Mouse (Mus musculus): ENCODE measurements around the gene Mindy4.

Mindy4 gene

DNA sequence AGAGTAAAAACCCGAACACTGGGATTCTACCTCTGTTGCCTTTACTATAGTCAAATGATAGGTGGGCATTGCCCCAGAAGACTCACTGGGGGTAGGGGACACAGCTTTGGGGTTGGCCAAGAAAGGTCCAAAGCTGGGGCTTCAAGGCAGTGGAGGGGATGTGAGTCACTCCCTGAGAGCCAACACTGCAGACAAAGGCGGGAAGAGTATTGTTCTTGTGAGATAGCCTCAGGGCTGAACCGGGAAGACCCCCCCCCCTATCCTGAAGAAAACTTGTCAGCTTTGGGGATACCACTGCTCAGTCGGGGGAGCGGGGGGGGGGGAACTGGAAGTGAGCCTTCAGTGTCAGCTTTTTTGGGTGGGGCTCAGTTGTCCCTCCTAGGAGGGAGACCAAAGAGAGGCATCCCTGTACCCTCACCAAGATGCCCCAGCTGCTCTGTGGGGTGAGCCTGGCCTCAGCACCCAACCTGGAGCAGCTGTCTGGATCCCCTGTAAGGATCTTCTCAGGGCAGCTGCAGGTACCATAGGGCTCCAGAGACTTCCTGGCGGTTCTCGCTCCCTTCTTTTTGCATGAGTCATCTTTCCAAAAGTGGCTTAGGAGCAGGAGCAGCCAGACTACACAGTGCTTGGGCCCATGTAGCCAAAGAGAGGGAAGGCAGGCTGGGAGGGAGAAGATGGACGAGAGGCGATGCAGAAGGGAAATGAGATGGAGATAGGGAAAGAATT, 141.3 kb downstream of the Mindy4 start:
- DNase-seq = no peak

- DNase-seq = no peak
Observed at GRCm38 (mm10) chr6:55345264-55345663, 142.1 kb downstream of the Mindy4 start.

- DNase-seq = no peak
Observed at GRCm38 (mm10) chr6:55346491-55346890, 143.3 kb downstream of the Mindy4 start.

- peak; percentile 35 for DNase-seq
Observed at GRCm38 (mm10) chr6:55347711-55348571, 144.8 kb downstream of the Mindy4 start.

GRCm38 (mm10) chr6:55349231-55349630, 146.0 kb downstream of the Mindy4 start:
- DNase-seq = no peak

DNA sequence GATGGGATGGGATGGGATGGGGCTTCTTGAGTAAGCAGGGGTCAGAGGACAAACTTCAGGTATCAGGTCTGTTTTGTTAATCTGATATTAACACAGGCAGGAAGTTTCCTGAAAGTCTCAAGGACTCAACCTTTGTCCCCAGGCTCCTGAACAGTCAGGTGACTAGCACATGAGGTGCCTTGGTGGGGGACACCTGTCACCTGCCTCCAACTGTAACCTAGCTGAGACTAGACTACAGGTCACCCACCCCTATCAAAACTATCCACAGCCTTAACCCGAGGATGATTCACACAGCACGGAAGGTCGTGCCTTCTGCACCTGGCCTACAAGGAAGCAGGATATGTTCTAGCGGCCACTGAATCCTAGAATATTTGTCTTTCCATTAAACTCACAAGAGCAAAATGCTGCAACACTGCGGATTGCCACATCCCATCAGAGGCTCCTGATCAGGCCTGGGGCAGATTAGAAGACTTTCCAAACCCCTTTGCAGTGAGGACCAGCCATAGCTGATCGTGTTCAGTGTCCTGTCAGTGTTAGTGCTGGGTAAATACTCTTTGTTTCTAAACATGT, 147.3 kb downstream of the Mindy4 start:
- DNase-seq = no peak

- DNase-seq = no peak
Observed at GRCm38 (mm10) chr6:55351712-55352111, 148.5 kb downstream of the Mindy4 start.

DNA sequence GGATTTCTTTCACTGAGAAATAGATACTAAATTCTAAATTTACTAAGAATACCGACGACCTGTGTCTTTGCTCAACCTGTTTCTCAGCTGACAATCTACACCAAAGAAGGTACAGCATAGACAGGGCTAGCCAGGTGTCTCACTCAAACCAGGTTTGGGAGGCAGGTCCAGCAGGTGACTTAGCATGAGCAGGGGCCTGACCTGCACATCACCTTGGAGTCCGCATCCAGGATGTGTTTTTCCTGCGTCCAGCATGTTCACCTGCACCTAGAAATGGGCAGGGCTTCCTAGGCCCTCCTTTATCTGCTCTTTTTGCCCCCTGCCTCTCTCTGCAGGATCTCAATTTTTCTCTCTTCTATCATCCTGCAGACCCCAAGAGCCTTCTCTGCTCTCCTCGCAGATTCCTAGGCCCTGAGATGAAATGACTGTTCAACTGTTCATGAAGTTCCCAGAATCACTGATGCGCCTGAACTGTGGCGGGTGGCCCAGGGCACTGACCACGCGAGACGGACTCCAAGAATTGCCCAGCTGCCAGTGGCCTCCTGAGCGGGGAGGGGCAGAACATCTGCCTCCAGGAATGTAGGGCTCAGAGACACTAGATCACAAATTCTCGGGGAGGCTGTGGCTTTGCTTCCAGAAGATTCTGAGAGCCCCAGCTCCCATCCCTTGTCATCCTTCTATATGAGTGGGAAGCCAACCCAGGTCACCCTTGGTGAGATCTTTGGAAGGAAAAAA, 150.7 kb downstream of the Mindy4 start:
- DNase-seq = peak; percentile 2

GRCm38 (mm10) chr6:55354456-55355117, 151.4 kb downstream of the Mindy4 start:
- DNase-seq = peak; percentile 4

GRCm38 (mm10) chr6:55355575-55355974, 152.4 kb downstream of the Mindy4 start:
- no peak for DNase-seq

DNA sequence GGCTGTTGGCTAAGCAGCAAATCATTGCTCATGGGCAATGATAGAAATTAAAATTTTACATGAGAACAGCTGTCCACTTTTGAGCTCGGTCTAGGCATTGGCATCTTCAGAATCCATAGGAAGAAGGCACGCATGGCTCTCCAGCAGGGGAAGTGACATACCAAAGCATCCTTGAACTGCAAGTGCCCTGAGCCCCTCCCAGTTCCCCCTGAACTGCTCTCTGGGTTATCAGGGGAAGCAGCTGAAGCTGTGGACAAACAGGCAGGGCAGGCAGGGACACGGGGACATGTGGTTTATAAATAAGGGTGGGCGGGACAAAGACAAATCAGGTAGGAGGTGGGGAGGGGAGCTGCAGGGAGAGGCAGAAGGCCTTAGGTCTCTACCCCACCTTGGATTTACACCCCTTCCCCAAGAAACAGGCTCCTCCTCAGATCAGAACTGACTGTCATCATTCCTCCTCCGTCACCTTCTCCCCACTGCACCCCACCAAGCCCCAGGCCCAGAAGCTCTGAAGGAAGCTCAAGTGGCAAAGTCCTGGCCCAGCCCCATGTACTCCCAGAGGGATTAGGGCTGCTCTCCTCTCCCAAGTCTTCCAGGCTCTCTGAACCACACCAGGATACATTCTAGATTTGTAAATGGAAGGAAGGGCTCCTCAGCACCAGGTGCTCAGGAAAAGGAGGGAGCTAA, 153.0 kb downstream of the Mindy4 start:
- DNase-seq = peak; percentile 73

GRCm38 (mm10) chr6:55356976-55357635, 153.9 kb downstream of the Mindy4 start:
- no peak for DNase-seq

DNA sequence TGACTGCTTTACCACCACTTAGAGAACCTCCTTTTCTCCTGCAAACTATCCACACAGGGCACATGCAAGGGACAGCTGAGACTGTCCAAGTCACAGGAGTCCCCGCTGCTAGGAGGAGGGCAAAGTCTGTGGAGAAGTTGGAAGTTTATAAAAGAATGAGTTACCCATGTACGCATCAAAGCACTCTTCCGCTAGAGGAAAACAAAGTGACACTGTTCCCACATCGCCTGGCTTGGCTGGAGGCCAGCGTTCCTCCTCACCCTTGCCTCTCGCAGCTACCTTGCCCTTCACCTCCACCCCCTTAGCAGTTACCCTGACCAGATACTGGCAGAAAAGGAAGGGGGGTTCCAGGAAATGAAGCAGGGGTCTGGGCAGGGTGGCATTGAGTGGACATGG, 154.5 kb downstream of the Mindy4 start:
- no peak for DNase-seq

- peak; percentile 64 for DNase-seq
Observed at GRCm38 (mm10) chr6:55358731-55359143, 155.6 kb downstream of the Mindy4 start.

DNA sequence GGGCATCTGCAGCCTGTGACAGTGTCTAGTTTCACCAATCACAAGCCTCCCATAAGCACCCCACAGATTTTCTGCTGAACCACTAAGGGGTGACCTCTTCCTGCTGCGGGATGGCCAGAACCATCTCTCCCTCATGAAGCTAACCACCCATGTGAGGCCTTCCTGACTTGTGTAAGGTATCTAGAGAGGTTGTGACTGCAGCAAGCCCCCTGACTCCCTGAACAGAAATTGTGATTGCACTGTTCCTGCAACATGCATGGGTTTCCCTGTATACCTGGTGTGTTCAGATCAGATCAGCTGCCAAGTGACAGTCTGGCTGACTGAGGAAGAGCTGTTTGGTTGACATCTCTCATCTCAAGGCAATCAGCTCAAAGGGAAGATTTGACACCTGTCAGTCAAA, 159.5 kb downstream of the Mindy4 start:
- no peak for DNase-seq

- DNase-seq = peak; percentile 38
Observed at GRCm38 (mm10) chr6:55367126-55367525, 163.9 kb downstream of the Mindy4 start.

All from liver (tissue).